Mouse (Mus musculus) forebrain, embryonic 10.5 days (tissue): ENCODE measurements around the gene Wdr3. TPM values are rescaled to one million over a fixed set of nuclear protein-coding genes. Genes with fewer than 3 reads are reported as not detected.

Source experiments
- DNase-seq: peaks from one replicate; pipeline ENCODE4 v3.0.0-alpha.2; 2017; ENCODE audit warnings: low spot score; ENCODE audit errors: extremely low spot score
- H3K27ac ChIP-seq: fragments of 300-500 bp; sonication (generic); 2 replicates; pipeline ENCODE4 v1.5.1; 2016; ENCODE audit warnings: mild to moderate bottlenecking
- H3K27me3 ChIP-seq: fragments of 300-500 bp; sonication (generic); 2 replicates; pipeline ENCODE4 v1.6.1; 2016; ENCODE audit warnings: mild to moderate bottlenecking; ENCODE audit not compliant: poor library complexity, severe bottlenecking
- H3K36me3 ChIP-seq: fragments of 300-500 bp; sonication (generic); replicated peaks from 2 replicates; pipeline ENCODE4 v1.6.1; 2016; ENCODE audit warnings: mild to moderate bottlenecking, moderate library complexity
- H3K4me1 ChIP-seq: fragments of 300-500 bp; sonication (generic); 2 replicates; pipeline ENCODE4 v1.6.1; 2016
- H3K4me3 ChIP-seq: fragments of 300-500 bp; sonication (generic); 2 replicates; pipeline ENCODE4 v1.5.1; 2016; ENCODE audit warnings: mild to moderate bottlenecking, moderate library complexity
- H3K9me3 ChIP-seq: fragments of 300-500 bp; sonication (generic); 2 replicates; pipeline ENCODE4 v1.6.1; 2016; ENCODE audit warnings: mild to moderate bottlenecking, moderate library complexity
- WGBS: fragments of 180-500 bp; shearing (Covaris S2); methylation state at CpG from one replicate; pipeline ENCODE4 v1.1.7; 2016; 5-methylcytosine and 5-hydroxymethylcytosine counted together
- polyA plus RNA-seq: library from polyadenylated mRNA; unstranded; fragments of >200 nt; fragmentation: Nextera tagmentation; extraction: Ambion mirVana; gene quantifications from 2 replicates; pipeline ENCODE4 v1.2.1, GENCODE M21; 2016

Gene Wdr3
- polyA plus RNA-seq, 1 experiment from 2014 or later = 62.9 TPM

DNA sequence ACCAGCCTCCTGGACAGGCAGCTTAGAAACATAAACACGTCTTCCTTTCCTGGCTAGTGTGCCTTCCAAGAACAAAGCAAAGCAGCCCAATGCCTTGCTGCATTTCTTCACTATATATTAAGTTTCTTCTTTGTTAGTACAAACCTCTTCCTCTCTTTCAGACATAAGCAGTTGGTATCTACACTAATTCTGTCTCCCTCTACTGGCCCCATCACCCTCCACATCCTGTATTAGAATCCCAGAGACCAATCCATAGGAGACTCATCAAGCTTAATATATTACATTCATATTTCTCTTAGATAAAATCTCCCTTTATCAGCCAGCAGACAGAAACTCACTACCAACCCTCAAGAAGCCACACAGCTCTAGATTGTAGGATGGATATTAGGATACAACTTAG, 39.8 kb downstream of the Wdr3 start:
- Histone ChIP-seq H3K4me1 (no peaks in the 10 kb centered on the region), H3K27ac (no peak overlapping the region), H3K27me3 (no peaks in the 10 kb centered on the region), H3K36me3 (no peaks in the 10 kb centered on the region), H3K9me3 (no peaks in the 10 kb centered on the region), H3K4me3 (no peak overlapping the region)
- no peak for DNase-seq
- 96% methylated on average over 1 of the region's 1 CpGs for WGBS

DNA sequence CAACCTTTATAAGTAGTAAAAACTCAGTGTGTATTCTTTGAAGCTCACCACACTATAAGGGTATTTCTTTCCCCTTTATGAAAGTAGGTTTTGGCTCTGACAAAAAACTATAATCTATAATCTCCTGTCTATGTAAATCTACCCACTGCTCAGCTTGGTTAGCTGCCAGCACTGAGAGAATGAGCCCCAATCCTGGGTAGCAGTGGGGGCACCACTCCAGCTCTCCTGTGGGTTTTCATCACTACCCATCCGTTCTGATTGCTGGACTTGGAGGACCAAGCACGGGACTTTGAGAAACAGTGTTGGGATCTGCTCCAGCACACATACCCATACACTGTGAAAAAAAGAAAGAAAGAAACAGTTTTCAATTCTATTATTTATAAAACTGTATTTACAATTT, 40.2 kb downstream of the Wdr3 start:
- H3K9me3 ChIP-seq = no peaks in the 10 kb centered on the region
- H3K4me1 ChIP-seq = no peaks in the 10 kb centered on the region
- no peaks in the 10 kb centered on the region for H3K36me3 ChIP-seq
- H3K4me3 ChIP-seq = no peak overlapping the region
- no peak for DNase-seq
- WGBS = 84% methylated on average over 2 of the region's 2 CpGs
- H3K27me3 ChIP-seq = no peaks in the 10 kb centered on the region
- no peak overlapping the region for H3K27ac ChIP-seq

DNA sequence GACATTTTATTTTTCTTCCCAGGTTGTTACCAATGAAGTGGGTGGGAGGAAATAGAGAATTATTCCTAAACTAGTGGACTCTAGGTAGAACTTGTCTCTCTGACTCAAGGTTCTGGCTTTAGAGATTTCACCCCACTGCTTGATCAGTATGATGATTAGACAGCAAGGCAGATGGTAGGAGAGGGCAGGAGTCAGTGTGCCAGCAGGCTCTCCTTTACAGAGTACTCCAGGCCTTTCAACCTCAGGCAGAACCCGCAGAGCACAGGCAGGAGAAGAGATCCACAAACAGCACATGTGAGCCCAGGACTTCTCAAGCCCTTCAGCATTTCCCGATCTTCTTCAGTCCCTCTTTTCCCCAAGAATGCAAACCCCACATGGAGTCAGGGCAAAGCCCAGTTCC, 43.5 kb downstream of the Wdr3 start:
- no peak for DNase-seq
- 78% methylated on average over 2 of the region's 2 CpGs for WGBS
- Histone ChIP-seq H3K27me3 (no peaks in the 10 kb centered on the region), H3K9me3 (no peaks in the 10 kb centered on the region), H3K27ac (no peak overlapping the region), H3K4me1 (no peaks in the 10 kb centered on the region), H3K4me3 (no peak overlapping the region), H3K36me3 (no peaks in the 10 kb centered on the region)

DNA sequence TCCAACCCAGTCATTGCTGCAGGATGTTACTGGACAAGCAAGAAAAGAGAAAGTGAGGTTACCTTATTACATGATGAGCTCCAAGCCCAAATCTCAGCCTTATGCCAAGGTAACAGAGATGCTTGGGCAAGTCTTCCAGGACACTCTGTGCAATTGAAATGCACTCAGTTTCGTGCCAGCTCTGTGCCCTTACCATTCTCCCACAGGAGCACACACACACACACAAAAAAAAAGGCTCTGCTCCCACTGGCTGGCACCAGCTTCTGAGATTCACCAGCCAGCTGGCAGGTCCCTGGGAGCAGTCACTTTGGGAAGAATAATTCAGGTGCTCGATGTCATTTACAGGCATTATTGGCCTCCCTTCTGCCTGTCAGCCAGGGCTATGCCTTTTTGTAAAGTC, 55.5 kb downstream of the Wdr3 start:
- Histone ChIP-seq H3K27me3 (no peaks in the 10 kb centered on the region), H3K27ac (no peak overlapping the region), H3K4me1 (no peaks in the 10 kb centered on the region), H3K4me3 (no peak overlapping the region), H3K9me3 (no peaks in the 10 kb centered on the region), H3K36me3 (no peaks in the 10 kb centered on the region)
- no peak for DNase-seq
- 89% methylated on average over 2 of the region's 2 CpGs for WGBS

DNA sequence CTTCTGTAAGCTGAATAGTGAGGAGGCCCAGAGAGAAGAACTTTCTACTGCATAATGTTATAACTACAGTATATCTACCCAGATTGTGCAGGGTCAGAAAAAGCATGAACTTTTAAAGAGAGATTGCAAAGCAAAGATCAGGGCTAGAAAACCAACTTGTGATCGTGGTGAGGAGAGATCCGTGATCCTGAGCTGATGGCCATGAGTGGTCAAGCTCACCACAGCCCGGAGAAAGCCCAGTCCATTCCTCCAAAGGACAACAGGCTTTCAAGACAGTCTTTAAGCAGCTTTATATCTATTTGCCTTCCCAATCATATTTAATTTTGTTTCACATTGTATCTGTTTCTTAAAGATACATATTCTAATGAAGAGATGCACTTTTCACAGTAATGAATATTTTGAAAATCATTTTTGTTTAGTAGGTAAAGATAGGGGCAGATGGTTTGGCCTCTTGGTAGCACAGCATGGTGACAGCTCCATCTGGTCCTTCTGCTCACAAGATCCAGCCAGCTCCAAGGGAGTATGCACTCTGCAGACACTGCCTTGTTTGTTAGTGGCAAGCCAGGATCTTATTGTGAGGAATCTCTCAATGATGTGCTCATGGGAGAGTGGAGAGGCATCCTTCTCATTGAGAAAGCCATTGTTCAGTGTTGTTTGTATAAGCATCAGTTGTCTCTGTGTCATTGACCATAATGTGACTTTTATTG, 59.7 kb downstream of the Wdr3 start:
- 97% methylated on average over 3 of the region's 3 CpGs for WGBS
- no peak for DNase-seq
- no peak overlapping the region for H3K27ac ChIP-seq
- H3K4me1 ChIP-seq = no peaks in the 10 kb centered on the region
- H3K36me3 ChIP-seq = no peaks in the 10 kb centered on the region
- no peak overlapping the region for H3K4me3 ChIP-seq
- no peaks in the 10 kb centered on the region for H3K9me3 ChIP-seq
- H3K27me3 ChIP-seq = no peaks in the 10 kb centered on the region

Other genes starting within 250 kb of the Wdr3 start
- gene Gdap2, start within 50 bp of the Wdr3 start, polyA plus RNA-seq = 25.2 and 25.9 TPM in 2 replicates